Mouse (Mus musculus): ENCODE measurements at regions not wholly inside any gene's neighbourhood (a gene's known extent, or its start where the extent isn't known, plus 50 kb on each side); places are given as distances from the start of the nearest gene placed in this dataset.

GRCm38 (mm10) chr11:111577883-111578282 lies 511.9 kb downstream of the Kcnj2 start:
- DNase-seq (ENCODE audit: low spot score), result no peak

GRCm38 (mm10) chr11:111582980-111583379 lies 517.0 kb downstream of the Kcnj2 start:
- no peak for DNase-seq (ENCODE audit: low spot score)

GRCm38 (mm10) chr11:111583606-111584005 lies 517.6 kb downstream of the Kcnj2 start:
- no peak for DNase-seq (ENCODE audit: low spot score)

GRCm38 (mm10) chr11:111599456-111599855 lies 533.5 kb downstream of the Kcnj2 start:
- no peak for DNase-seq (ENCODE audit: low spot score)

- no peak for DNase-seq (ENCODE audit: low spot score)
These were observed 539.2 kb downstream of the Kcnj2 start for GRCm38 (mm10) chr11:111605146-111605545.

- no peak for DNase-seq (ENCODE audit: low spot score)
These were observed 544.6 kb downstream of the Kcnj2 start for GRCm38 (mm10) chr11:111610522-111611015.

GRCm38 (mm10) chr11:111643603-111644002 lies 577.6 kb downstream of the Kcnj2 start:
- no peak for DNase-seq (ENCODE audit: low spot score)

- no peak for DNase-seq (ENCODE audit: low spot score)
These were observed 586.9 kb downstream of the Kcnj2 start for GRCm38 (mm10) chr11:111652882-111653281.

GRCm38 (mm10) chr11:111657778-111658177 lies 591.8 kb downstream of the Kcnj2 start:
- DNase-seq (ENCODE audit: low spot score), result no peak

- DNase-seq (ENCODE audit: low spot score), result no peak
These were observed 592.7 kb downstream of the Kcnj2 start for GRCm38 (mm10) chr11:111658362-111659309.

- DNase-seq (ENCODE audit: low spot score), result no peak
These were observed 597.3 kb downstream of the Kcnj2 start for GRCm38 (mm10) chr11:111663269-111663668.

- no peak for DNase-seq (ENCODE audit: low spot score)
These were observed 600.4 kb downstream of the Kcnj2 start for GRCm38 (mm10) chr11:111666336-111666735.

GRCm38 (mm10) chr11:111671865-111672264 lies 605.9 kb downstream of the Kcnj2 start:
- DNase-seq (ENCODE audit: low spot score), result no peak

GRCm38 (mm10) chr11:111675673-111676072 lies 609.7 kb downstream of the Kcnj2 start:
- DNase-seq (ENCODE audit: low spot score), result no peak

GRCm38 (mm10) chr11:111682341-111682740 lies 616.4 kb downstream of the Kcnj2 start:
- DNase-seq (ENCODE audit: low spot score), result no peak

GRCm38 (mm10) chr11:111683909-111684308 lies 617.9 kb downstream of the Kcnj2 start:
- no peak for DNase-seq (ENCODE audit: low spot score)

- peak; percentile 2 for DNase-seq (ENCODE audit: low spot score)
These were observed 621.8 kb downstream of the Kcnj2 start for GRCm38 (mm10) chr11:111687769-111688168.

GRCm38 (mm10) chr11:111688186-111688860 lies 622.4 kb downstream of the Kcnj2 start:
- no peak for DNase-seq (ENCODE audit: low spot score)

- no peak for DNase-seq (ENCODE audit: low spot score)
These were observed 623.9 kb downstream of the Kcnj2 start for GRCm38 (mm10) chr11:111689899-111690298.

GRCm38 (mm10) chr11:111691512-111691911 lies 625.5 kb downstream of the Kcnj2 start:
- no peak for DNase-seq (ENCODE audit: low spot score)

- no peak for DNase-seq (ENCODE audit: low spot score)
These were observed 630.7 kb downstream of the Kcnj2 start for GRCm38 (mm10) chr11:111696668-111697067.

- DNase-seq (ENCODE audit: low spot score), result no peak
These were observed 633.9 kb downstream of the Kcnj2 start for GRCm38 (mm10) chr11:111699862-111700261.

GRCm38 (mm10) chr11:111706882-111707281 lies 640.9 kb downstream of the Kcnj2 start:
- DNase-seq (ENCODE audit: low spot score), result no peak

Measured in spleen, adult 12 weeks (tissue).